Mouse (Mus musculus): Measurements from ENCODE around the gene Atrnl1.

GRCm38 (mm10) chr19:57627251-57627650 is 16.4 kb downstream of the Atrnl1 start:
- TF ChIP-seq POLR2A (IDR thresholded peaks at IDR 0.05; ENCODE audit: insufficient read depth, low read depth, low read length) (no peak), CTCF (IDR thresholded peaks at IDR 0.05; ENCODE audit: insufficient read depth, low read depth, low read length) (no peak)
